Mouse (Mus musculus) heart, embryonic 16.5 days (tissue): ENCODE data around the gene Wdr75. TPM values are rescaled to one million over a fixed set of nuclear protein-coding genes. Genes with fewer than 3 reads are reported as not detected.
A peak's percentile ranks its signal among the peaks of the same experiment; 100 is the strongest.

Source experiments
- ATAC-seq: fragments of 200-750 bp; cut with Nextera tagmentation; replicated peaks from 2 replicates; pipeline ENCODE4 v1.8.0; 2017; ENCODE audit warnings: moderate number of reproducible peaks; ENCODE audit not compliant: insufficient read depth, low FRiP score; ENCODE audit errors: extremely low read depth
- H3K27ac ChIP-seq: fragments of 300-500 bp; sonication (generic); 2 replicates; pipeline ENCODE4 v1.5.1; 2014; ENCODE audit warnings: mild to moderate bottlenecking, low read length, control low read depth, moderate library complexity
- H3K27me3 ChIP-seq: fragments of 300-500 bp; sonication (generic); 2 replicates; pipeline ENCODE4 v1.6.1; 2014; ENCODE audit warnings: low read length, mixed read lengths; ENCODE audit not compliant: control insufficient read depth, insufficient read depth
- H3K36me3 ChIP-seq: fragments of 300-500 bp; sonication (generic); 2 replicates; pipeline ENCODE4 v1.6.1; 2014; ENCODE audit not compliant: control insufficient read depth, insufficient read depth
- H3K4me1 ChIP-seq: fragments of 300-500 bp; sonication (generic); 2 replicates; pipeline ENCODE4 v1.6.1; 2014; ENCODE audit warnings: low read length, mixed read lengths; ENCODE audit not compliant: control insufficient read depth, insufficient read depth
- H3K4me2 ChIP-seq: fragments of 300-500 bp; sonication (generic); 2 replicates; pipeline ENCODE4 v1.6.1; 2014; ENCODE audit warnings: low read depth, mild to moderate bottlenecking, control low read depth, low read length
- H3K4me3 ChIP-seq: fragments of 300-500 bp; sonication (generic); 2 replicates; pipeline ENCODE4 v1.5.1; 2014; ENCODE audit warnings: mild to moderate bottlenecking, control low read depth, low read length
- H3K9ac ChIP-seq: fragments of 300-500 bp; sonication (generic); 2 replicates; pipeline ENCODE4 v1.6.1; 2014; ENCODE audit warnings: low read length, control low read depth
- H3K9me3 ChIP-seq: fragments of 300-500 bp; sonication (generic); replicated peaks from 2 replicates; pipeline ENCODE4 v1.6.1; 2016; ENCODE audit warnings: low read length; ENCODE audit not compliant: control insufficient read depth
- WGBS: fragments of 180-500 bp; shearing (Covaris S2); extraction: QIAGEN DNeasy Blood & Tissue Kit; methylation state at CpG from one replicate; pipeline ENCODE4 v1.1.7; 2014; 5-methylcytosine and 5-hydroxymethylcytosine counted together
- polyA plus RNA-seq: library from polyadenylated mRNA; unstranded; fragments of >200 nt; fragmentation: Nextera tagmentation; extraction: Ambion mirVana; gene quantifications from 2 replicates; pipeline ENCODE4 v1.2.1, GENCODE M21; 2015

The Wdr75 gene
- polyA plus RNA-seq = 32.7 and 34.9 TPM in 2 replicates

DNA sequence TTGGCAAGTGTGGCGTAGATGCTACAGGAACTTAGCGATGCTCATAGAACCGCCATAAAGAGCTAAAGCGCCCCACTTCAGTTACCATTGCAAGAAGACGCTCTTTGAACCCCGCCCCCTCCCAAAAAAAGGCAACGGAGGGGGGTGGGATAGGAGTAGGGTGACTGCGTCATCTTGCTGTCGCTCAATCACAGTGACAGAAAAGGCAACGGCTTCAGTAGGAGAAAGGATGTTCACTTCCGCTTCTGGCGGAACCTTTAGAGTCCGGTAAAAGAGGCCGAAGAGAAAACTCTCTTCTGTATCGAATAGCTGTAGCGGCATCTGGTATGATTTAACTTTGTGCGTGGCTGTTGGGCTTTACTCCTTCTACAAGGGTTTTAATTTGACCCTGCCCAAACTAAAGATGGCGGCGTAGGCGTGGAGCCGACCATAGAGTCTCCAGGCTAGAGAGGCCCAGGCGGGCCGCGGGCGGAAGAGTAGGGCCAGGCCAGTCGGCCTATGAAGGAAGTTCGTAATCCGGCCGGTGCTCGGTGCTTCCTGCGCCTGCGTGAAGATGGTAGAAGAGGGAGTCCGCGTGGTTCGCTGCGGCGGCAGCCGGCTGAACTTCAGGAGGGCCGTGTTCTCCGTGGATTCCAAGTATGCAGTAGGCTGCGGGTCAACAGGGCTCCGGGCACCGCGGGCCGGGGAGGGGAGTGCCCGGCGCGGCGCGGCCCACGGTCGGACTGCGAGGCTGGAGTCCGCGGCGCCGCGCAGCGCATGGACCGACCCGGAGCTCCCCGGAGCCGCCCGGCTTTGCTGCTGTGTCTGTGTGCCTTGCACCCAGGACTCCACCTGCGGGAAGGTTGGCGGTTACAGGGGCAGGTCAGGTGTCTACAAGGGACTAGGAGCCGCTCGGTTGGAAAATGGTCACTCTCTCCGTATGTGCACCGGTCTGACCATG is at the start of gene Wdr75:
Gene Wdr75, plus strand, starts transcription at position 198 of the 940 bp plus-strand sequence.
- peaks cover 5% of the 10 kb centered on the region for H3K36me3 ChIP-seq
- H3K27me3 ChIP-seq = no peaks in the 10 kb centered on the region
- WGBS = under 1% methylated on average over 70 of the region's 70 CpGs
- H3K9ac ChIP-seq = peak within 1 kb of the TSS; percentile 84
- H3K4me1 ChIP-seq = peaks cover 10% of the 10 kb centered on the region
- peak within 1 kb of the TSS; percentile 89 for H3K4me2 ChIP-seq
- peak; percentile 100 for ATAC-seq
- H3K9me3 ChIP-seq = no peaks in the 10 kb centered on the region
- H3K4me3 ChIP-seq = peak within 1 kb of the TSS; percentile 74
- H3K27ac ChIP-seq = peak within 1 kb of the TSS; percentile 94

- Histone ChIP-seq H3K4me3 (no peak overlapping the region), H3K27me3 (no peaks in the 10 kb centered on the region), H3K9me3 (no peaks in the 10 kb centered on the region), H3K4me1 (no peaks in the 10 kb centered on the region; the same call in 1 of the 2 replicates), H3K4me2 (no peak overlapping the region), H3K9ac (no peak overlapping the region), H3K27ac (peak overlapping the region; percentile 23; the same call in 1 of the 2 replicates), H3K36me3 (no peaks in the 10 kb centered on the region)
- 0 out of 2 replicates have a peak, but pooled peaks have one; percentile 28 for ATAC-seq
Measured at GRCm38 (mm10) chr1:45755902-45756301, 39.1 kb upstream of the Wdr75 start.

DNA sequence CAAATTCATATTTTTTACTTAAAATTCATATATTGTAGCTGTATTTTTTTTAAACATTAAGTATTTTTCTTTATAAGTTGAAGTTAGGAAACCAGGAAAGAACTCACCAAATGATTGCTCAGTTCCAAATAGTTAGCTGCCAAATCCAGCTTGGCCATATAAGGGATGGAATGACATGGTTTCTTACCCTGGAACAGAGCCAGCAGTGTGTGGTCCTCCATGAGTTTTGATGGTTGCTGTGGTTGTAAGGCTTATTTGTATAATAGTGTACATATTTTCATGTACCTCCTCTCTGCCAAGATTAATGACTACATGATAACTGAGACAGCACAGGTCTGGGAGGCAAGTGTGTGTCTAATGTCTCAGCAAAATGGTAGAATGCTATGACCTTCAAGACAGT is 38.3 kb upstream of the Wdr75 start:
- Histone ChIP-seq H3K4me1 (no peaks in the 10 kb centered on the region; the same call in 1 of the 2 replicates), H3K9me3 (no peaks in the 10 kb centered on the region), H3K9ac (no peak overlapping the region), H3K36me3 (no peaks in the 10 kb centered on the region), H3K27me3 (no peaks in the 10 kb centered on the region), H3K4me2 (no peak overlapping the region), H3K4me3 (no peak overlapping the region), H3K27ac (no peak overlapping the region)
- ATAC-seq = no peak

DNA sequence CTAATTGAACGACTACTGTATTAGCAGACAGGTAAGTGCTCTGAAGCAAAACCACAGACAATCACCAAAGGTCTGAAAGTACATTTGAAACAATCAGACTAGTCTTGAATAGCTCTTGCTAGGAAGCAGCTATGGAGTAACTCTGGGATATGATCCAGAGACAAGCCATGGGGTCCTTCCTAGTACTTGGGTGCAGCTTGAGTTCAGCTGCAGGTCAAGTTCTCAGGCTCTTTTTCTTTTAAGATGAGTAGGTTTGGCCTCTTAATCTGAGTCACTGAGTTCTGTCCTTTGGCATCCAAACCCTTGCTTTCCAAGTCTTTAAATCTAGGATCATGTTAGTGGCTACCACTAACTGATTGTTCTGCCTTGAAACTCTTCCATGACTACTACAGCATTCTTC is 37.0 kb upstream of the Wdr75 start:
- no peak overlapping the region for H3K4me2 ChIP-seq
- no peak overlapping the region for H3K4me3 ChIP-seq
- ATAC-seq = no peak
- no peaks in the 10 kb centered on the region for H3K36me3 ChIP-seq
- H3K4me1 ChIP-seq = no peaks in the 10 kb centered on the region; the same call in 1 of the 2 replicates
- H3K27ac ChIP-seq = no peak overlapping the region
- H3K9me3 ChIP-seq = no peaks in the 10 kb centered on the region
- H3K9ac ChIP-seq = no peak overlapping the region
- WGBS = 82% methylated on average over 1 of the region's 1 CpGs
- no peaks in the 10 kb centered on the region for H3K27me3 ChIP-seq

DNA sequence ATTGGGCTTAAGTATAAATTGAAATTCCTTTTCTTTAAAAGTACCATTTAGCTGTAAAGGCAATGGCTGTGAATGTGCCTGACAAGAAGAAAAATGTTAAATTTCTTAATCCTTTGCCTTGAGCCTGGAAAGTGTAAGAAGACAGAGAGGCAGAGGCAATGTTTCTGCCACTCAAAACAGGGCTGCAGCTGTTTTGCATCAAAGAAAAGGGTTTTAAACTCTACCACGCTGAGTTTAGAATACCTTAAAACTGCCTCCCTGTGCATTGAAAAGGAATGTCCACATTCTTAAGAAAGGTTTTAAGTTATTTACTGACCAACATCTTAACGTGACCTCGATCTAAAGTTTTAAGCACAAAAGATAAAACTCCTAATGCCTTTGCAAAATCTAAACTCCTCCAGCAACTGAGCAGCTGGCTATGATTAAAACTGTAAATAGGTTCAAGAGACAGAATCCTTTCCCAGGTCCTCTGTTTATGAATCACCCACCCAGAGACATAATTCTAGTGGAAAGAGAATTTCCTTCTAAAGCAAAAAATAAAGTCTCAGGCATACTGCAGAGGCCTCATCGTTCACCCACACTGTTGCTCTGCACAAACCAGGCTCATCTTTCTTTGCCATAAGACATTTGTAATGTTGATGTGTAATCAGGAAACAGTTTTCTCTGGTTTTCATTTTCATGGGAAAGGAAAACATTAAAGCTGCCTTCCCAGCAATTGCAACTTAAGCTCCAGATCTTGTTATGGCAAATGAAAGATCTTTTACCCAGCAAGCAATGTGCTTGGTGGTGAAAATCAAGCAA is 34.1 kb upstream of the Wdr75 start:
- no peak for ATAC-seq
- 37% methylated on average over 4 of the region's 4 CpGs for WGBS
- Histone ChIP-seq H3K27me3 (no peaks in the 10 kb centered on the region), H3K9ac (no peak overlapping the region), H3K9me3 (no peaks in the 10 kb centered on the region), H3K4me3 (no peak overlapping the region), H3K27ac (peak overlapping the region; percentile 38), H3K4me2 (no peak overlapping the region), H3K36me3 (no peaks in the 10 kb centered on the region), H3K4me1 (no peaks in the 10 kb centered on the region; the same call in 1 of the 2 replicates)

- no peaks in the 10 kb centered on the region for H3K4me1 ChIP-seq
- WGBS = 27% methylated on average over 1 of the region's 1 CpGs
- no peaks in the 10 kb centered on the region for H3K9me3 ChIP-seq
- H3K4me3 ChIP-seq = no peak overlapping the region
- no peak for ATAC-seq
- H3K4me2 ChIP-seq = no peak overlapping the region
- peak overlapping the region; percentile 38 for H3K27ac ChIP-seq
- no peak overlapping the region for H3K9ac ChIP-seq
- no peaks in the 10 kb centered on the region for H3K27me3 ChIP-seq
- no peaks in the 10 kb centered on the region for H3K36me3 ChIP-seq
Measured at GRCm38 (mm10) chr1:45761468-45761795, 33.5 kb upstream of the Wdr75 start.

DNA sequence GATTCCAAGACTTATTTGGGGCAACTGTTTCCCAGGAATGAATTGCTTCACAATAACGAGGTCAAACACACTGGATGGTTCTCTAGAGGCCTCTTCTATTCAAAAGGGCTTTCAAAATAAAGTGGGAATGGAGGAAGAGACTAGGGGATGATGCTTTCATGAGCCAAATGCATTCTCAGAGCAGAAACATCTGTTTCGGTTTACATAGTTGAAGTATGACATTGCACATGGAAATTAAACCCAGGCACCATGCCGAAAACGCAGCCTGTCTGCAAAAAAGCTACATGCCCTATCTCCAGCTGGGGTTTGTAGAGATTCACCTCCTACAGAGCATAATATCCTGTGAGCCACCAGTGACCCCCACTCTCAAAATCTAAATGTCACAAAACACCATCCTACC is 29.3 kb upstream of the Wdr75 start:
- Histone ChIP-seq H3K27me3 (no peaks in the 10 kb centered on the region), H3K4me1 (no peaks in the 10 kb centered on the region), H3K27ac (0 out of 2 replicates have a peak overlapping the region, but pooled peaks have one; percentile 39), H3K36me3 (no peaks in the 10 kb centered on the region), H3K4me3 (no peak overlapping the region), H3K9ac (no peak overlapping the region), H3K4me2 (no peak overlapping the region), H3K9me3 (no peaks in the 10 kb centered on the region)
- WGBS = 55% methylated on average over 4 of the region's 4 CpGs
- ATAC-seq = 0 out of 2 replicates have a peak, but pooled peaks have one; percentile 41

DNA sequence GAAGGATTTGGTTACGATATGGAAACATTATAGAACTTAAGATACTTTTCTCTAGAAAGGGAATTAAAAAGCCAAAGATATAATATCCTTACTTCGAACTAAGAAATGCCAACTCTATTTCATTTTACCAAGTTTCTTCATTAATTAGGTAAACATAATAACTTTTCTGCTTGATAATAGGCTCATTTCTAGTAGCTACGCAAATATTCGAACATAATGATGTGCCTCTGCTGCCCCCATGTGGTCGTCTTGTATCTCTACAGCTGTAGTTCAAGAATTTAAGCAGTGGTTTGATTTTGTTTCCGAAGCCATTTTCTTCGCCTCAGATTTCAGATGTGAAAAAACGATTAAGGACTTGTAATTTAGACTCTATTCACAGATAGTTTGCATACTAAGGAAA is 28.8 kb upstream of the Wdr75 start:
- Histone ChIP-seq H3K36me3 (no peaks in the 10 kb centered on the region), H3K4me3 (no peak overlapping the region), H3K4me2 (0 out of 2 replicates have a peak overlapping the region, but pooled peaks have one; percentile 8), H3K27me3 (no peaks in the 10 kb centered on the region), H3K9me3 (no peaks in the 10 kb centered on the region), H3K4me1 (no peaks in the 10 kb centered on the region), H3K27ac (0 out of 2 replicates have a peak overlapping the region, but pooled peaks have one; percentile 39), H3K9ac (no peak overlapping the region)
- ATAC-seq = no peak
- 21% methylated on average over 8 of the region's 8 CpGs for WGBS

DNA sequence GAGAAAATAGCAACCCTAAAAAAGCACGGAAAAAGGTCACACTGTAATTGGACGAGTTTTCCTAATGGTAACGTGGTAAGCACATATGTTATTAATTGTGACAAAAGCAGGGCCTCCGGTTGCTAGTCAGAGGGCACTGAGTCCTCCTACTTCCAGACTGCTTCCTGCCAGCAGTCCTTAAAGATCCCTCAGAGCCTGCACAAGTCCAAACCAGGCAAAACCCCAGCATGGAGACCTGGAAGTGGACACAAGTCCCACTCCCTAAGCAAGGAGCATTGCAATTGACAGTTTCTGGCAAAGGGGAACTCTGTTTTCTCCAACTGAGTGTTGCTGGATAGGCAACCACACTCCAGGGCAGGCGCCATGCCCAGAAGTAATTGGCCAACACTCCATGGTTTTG is 27.4 kb upstream of the Wdr75 start:
- WGBS = 50% methylated on average over 5 of the region's 5 CpGs
- no peaks in the 10 kb centered on the region for H3K9me3 ChIP-seq
- H3K9ac ChIP-seq = no peak overlapping the region
- H3K4me1 ChIP-seq = no peaks in the 10 kb centered on the region
- no peak for ATAC-seq
- H3K27ac ChIP-seq = no peak overlapping the region
- H3K4me2 ChIP-seq = no peak overlapping the region
- H3K27me3 ChIP-seq = no peaks in the 10 kb centered on the region
- H3K4me3 ChIP-seq = no peak overlapping the region
- H3K36me3 ChIP-seq = no peaks in the 10 kb centered on the region
